Mouse (Mus musculus) cerebellum, adult 2 months (tissue): ENCODE data around the gene Fli1.

Experiments used
- CTCF ChIP-seq: fragments of 200-500 bp; IDR thresholded peaks from 2 replicates; pipeline ENCODE4 v1.5.1; 2011; ENCODE audit warnings: low read depth, mild to moderate bottlenecking, control low read depth, low read length, moderate library complexity, borderline replicate concordance; ENCODE audit not compliant: insufficient read depth
- POLR2A ChIP-seq: fragments of 200-500 bp; IDR thresholded peaks from 2 replicates; pipeline ENCODE4 v1.6.1; 2011; ENCODE audit warnings: low read length, control low read depth, borderline replicate concordance; ENCODE audit not compliant: insufficient read depth

GRCm38 (mm10) chr9:32400212-32400611, 142.4 kb downstream of the Fli1 start:
- TF ChIP-seq POLR2A (no peak), CTCF (no peak)
